Mouse (Mus musculus): Measurements from ENCODE around the gene Raet1e. TPM values are rescaled to one million over a fixed set of nuclear protein-coding genes. Genes with fewer than 3 reads are reported as not detected.
"Not testable (repeated sequence)": the region's sequence is repeated elsewhere in the genome, so short reads cannot be mapped to it uniquely, and the experiment has no call there.

The Raet1e gene
- total and polyA plus RNA-seq, 3 experiments: 0.64 to 1.2 (median 0.85) TPM

DNA sequence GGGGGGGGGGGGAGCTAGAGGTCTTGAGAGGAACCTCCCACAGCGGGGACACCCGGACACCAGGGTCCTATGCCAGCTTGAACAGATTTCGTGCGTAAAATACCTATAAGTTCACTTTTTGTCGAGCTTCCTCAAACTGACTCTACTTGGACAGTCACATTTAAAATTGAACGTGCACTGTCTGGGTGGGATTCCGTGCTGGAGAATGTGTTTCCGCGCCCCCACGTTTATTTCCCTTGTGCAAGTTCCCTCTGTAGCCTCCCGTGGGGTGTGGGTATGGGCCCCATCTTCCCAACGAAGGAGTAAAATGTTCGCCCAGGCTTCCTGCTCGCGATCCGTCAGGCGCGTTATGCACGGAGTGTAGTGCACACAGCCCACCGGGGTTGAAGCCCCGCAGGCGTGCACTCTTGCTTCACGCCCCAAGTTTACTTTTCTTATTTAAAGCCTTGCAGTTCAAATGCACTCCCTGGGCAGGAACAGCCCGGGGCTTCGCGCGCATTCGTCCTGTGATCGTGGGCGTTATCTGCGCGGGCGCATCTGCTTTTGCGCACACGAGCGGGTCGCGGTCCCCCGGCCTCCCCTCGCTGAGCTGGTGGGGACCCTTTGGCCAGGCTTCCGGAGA lies 115.4 kb downstream of the Raet1e start:
- H3K4me2 ChIP-seq (ENCODE audit: insufficient read depth, low read depth, poor library complexity, severe bottlenecking): no peak overlapping the region
- DNase-seq (ENCODE audit: extremely low read depth): no peak
- no peak overlapping the region for H3K9ac ChIP-seq (ENCODE audit: insufficient read depth, low read depth)
- H3K4me1 ChIP-seq (ENCODE audit: control insufficient read depth in 1 of 2, insufficient read depth in 2 of 2): peaks cover 4 to 5% of the 10 kb centered on the region in 2 experiments; a peak in 3 of 4 replicates
- H3K4me3 ChIP-seq (replicated peaks in 1 of 3; ENCODE audit: low read depth in 2 of 3, low read length in 2 of 3, poor library complexity in 1 of 3): no peak overlapping the region
- H3K27me3 ChIP-seq (replicated peaks): no peaks in the 10 kb centered on the region
- H3K79me2 ChIP-seq (replicated peaks; ENCODE audit: control insufficient read depth, extremely low read depth, insufficient read depth, poor library complexity, severe bottlenecking): no peaks in the 10 kb centered on the region
- H3K9me3 ChIP-seq (replicated peaks; ENCODE audit: low read length): no peaks in the 10 kb centered on the region
- in situ Hi-C loops (cut with MboI; ENCODE audit: low pct_ligation_motif_present, low pct_unique_long_range_greater_than_20kb, low sequenced_read_pairs) (no loop called here), dilution Hi-C loops (cut with MboI; ENCODE audit: extremely low pct_ligation_motif_present, extremely low pct_unique_long_range_greater_than_20kb, low sequenced_read_pairs) (no loop called here)
- H3K36me3 ChIP-seq (replicated peaks in 1 of 2; ENCODE audit: control insufficient read depth in 1 of 2, insufficient read depth in 1 of 2, low read length in 1 of 2): peaks cover 0 to 10% of the 10 kb centered on the region in 2 experiments
- H3K27ac ChIP-seq (ENCODE audit: insufficient read depth, low read depth): no peak overlapping the region
- no peak for TF ChIP-seq MYC (IDR thresholded peaks at IDR 0.05; ENCODE audit: low read depth, low read length)
- TF ChIP-seq KAT2A (IDR thresholded peaks at IDR 0.05; ENCODE audit: insufficient replicate concordance, low read length): no peak
- TF ChIP-seq TBP (conservative IDR thresholded peaks at IDR 0.05; ENCODE audit: low read depth, low read length): no peak
- no peak for TF ChIP-seq CTCF (conservative IDR thresholded peaks at IDR 0.05 in 1 of 2, IDR thresholded peaks at IDR 0.05 in 1 of 2; ENCODE audit: low read depth in 2 of 2, low read length in 2 of 2)
- TF ChIP-seq CHD2 (IDR thresholded peaks at IDR 0.05; ENCODE audit: low read length): no peak
- TF ChIP-seq MAZ (IDR thresholded peaks at IDR 0.05; ENCODE audit: low read depth, low read length): no peak
- TF ChIP-seq ZKSCAN1 (IDR thresholded peaks at IDR 0.05; ENCODE audit: borderline replicate concordance, low read depth, low read length): no peak
- no peak for TF ChIP-seq MEF2A (IDR thresholded peaks at IDR 0.05; ENCODE audit: borderline replicate concordance, low read depth, low read length)
- no peak for TF ChIP-seq JUN (IDR thresholded peaks at IDR 0.05; ENCODE audit: insufficient read depth, low read depth, low read length)
- TF ChIP-seq UBTF (IDR thresholded peaks at IDR 0.05; ENCODE audit: low read depth, low read length): no peak
- no peak for TF ChIP-seq SMC3 (IDR thresholded peaks at IDR 0.05; ENCODE audit: low read depth, low read length)
- no peak for TF ChIP-seq CHD1 (IDR thresholded peaks at IDR 0.05; ENCODE audit: low read depth, low read length)
- no peak for TF ChIP-seq JUND (conservative IDR thresholded peaks at IDR 0.05; ENCODE audit: low read depth, low read length)
- TF ChIP-seq SIN3A (IDR thresholded peaks at IDR 0.05; ENCODE audit: low read length): no peak

- peaks cover 4 to 5% of the 10 kb centered on the region in 2 experiments; a peak in 3 of 4 replicates for H3K4me1 ChIP-seq (ENCODE audit: control insufficient read depth in 1 of 2, insufficient read depth in 2 of 2)
- TF ChIP-seq NRF1 (IDR thresholded peaks at IDR 0.05; ENCODE audit: low read depth, low read length): no peak
- TF ChIP-seq NELFE (IDR thresholded peaks at IDR 0.05; ENCODE audit: low read depth, low read length): no peak
- no peak for TF ChIP-seq PAX5 (IDR thresholded peaks at IDR 0.05; ENCODE audit: low read length)
- no peak for TF ChIP-seq RCOR1 (conservative IDR thresholded peaks at IDR 0.05; ENCODE audit: low read depth, low read length)
- TF ChIP-seq HCFC1 (IDR thresholded peaks at IDR 0.05; ENCODE audit: low read depth, low read length): no peak
- TF ChIP-seq ZC3H11A (IDR thresholded peaks at IDR 0.05; ENCODE audit: low read depth, low read length): no peak
- TF ChIP-seq TCF12 (IDR thresholded peaks at IDR 0.05; ENCODE audit: low read depth, low read length): no peak
- no peak for TF ChIP-seq MXI1 (IDR thresholded peaks at IDR 0.05; ENCODE audit: low read depth, low read length)
- no peak for TF ChIP-seq USF1 (IDR thresholded peaks at IDR 0.05; ENCODE audit: low read depth, low read length)
- no peak for TF ChIP-seq ZMIZ1 (IDR thresholded peaks at IDR 0.05; ENCODE audit: low read depth, low read length)
- TF ChIP-seq EP300 (IDR thresholded peaks at IDR 0.05; ENCODE audit: low read length): no peak
- H3K27me3 ChIP-seq (replicated peaks): no peaks in the 10 kb centered on the region
- H3K4me2 ChIP-seq (ENCODE audit: insufficient read depth, low read depth, poor library complexity, severe bottlenecking): no peak overlapping the region
- peaks cover 0 to 10% of the 10 kb centered on the region in 2 experiments for H3K36me3 ChIP-seq (replicated peaks in 1 of 2; ENCODE audit: control insufficient read depth in 1 of 2, insufficient read depth in 1 of 2, low read length in 1 of 2)
- H3K4me3 ChIP-seq (replicated peaks in 1 of 3; ENCODE audit: low read depth in 2 of 3, low read length in 2 of 3, poor library complexity in 1 of 3): no peak overlapping the region
- DNase-seq (ENCODE audit: extremely low read depth): no peak
- no peaks in the 10 kb centered on the region for H3K79me2 ChIP-seq (replicated peaks; ENCODE audit: control insufficient read depth, extremely low read depth, insufficient read depth, poor library complexity, severe bottlenecking)
- H3K9ac ChIP-seq (ENCODE audit: insufficient read depth, low read depth): no peak overlapping the region
- in situ Hi-C loops (cut with MboI; ENCODE audit: low pct_ligation_motif_present, low pct_unique_long_range_greater_than_20kb, low sequenced_read_pairs): no loop called here
- no peak overlapping the region for H3K27ac ChIP-seq (ENCODE audit: insufficient read depth, low read depth)
- H3K9me3 ChIP-seq (replicated peaks; ENCODE audit: low read length): no peaks in the 10 kb centered on the region
- dilution Hi-C loops (cut with MboI; ENCODE audit: extremely low pct_ligation_motif_present, extremely low pct_unique_long_range_greater_than_20kb, low sequenced_read_pairs): no loop called here
Observed at GRCm38 (mm10) chr10:22274445-22275057, 116.2 kb downstream of the Raet1e start.

- H3K27ac ChIP-seq (ENCODE audit: insufficient read depth, low read depth); H3K4me3 ChIP-seq (replicated peaks in 1 of 3; ENCODE audit: low read depth in 2 of 3, low read length in 2 of 3, poor library complexity in 1 of 3); DNase-seq (ENCODE audit: extremely low read depth); H3K9me3 ChIP-seq (replicated peaks; ENCODE audit: low read length); H3K9ac ChIP-seq (ENCODE audit: insufficient read depth, low read depth); H3K4me2 ChIP-seq (ENCODE audit: insufficient read depth, low read depth, poor library complexity, severe bottlenecking); H3K27me3 ChIP-seq (replicated peaks); dilution Hi-C loops (cut with MboI; ENCODE audit: extremely low pct_ligation_motif_present, extremely low pct_unique_long_range_greater_than_20kb, low sequenced_read_pairs); in situ Hi-C loops (cut with MboI; ENCODE audit: low pct_ligation_motif_present, low pct_unique_long_range_greater_than_20kb, low sequenced_read_pairs); H3K79me2 ChIP-seq (replicated peaks; ENCODE audit: control insufficient read depth, extremely low read depth, insufficient read depth, poor library complexity, severe bottlenecking): not testable (repeated sequence)
- Histone ChIP-seq H3K36me3 (replicated peaks in 1 of 2; ENCODE audit: control insufficient read depth in 1 of 2, insufficient read depth in 1 of 2, low read length in 1 of 2) (peaks cover 0 to 15% of the 10 kb centered on the region in 2 experiments), H3K4me1 (ENCODE audit: control insufficient read depth in 1 of 2, insufficient read depth in 2 of 2) (peaks cover 9 to 20% of the 10 kb centered on the region in 2 experiments; a peak in 3 of 4 replicates)
Observed at GRCm38 (mm10) chr10:22278468-22278867, 120.1 kb downstream of the Raet1e start.

Measured in CH12.LX (cell line).